In the genomic region with DNA sequence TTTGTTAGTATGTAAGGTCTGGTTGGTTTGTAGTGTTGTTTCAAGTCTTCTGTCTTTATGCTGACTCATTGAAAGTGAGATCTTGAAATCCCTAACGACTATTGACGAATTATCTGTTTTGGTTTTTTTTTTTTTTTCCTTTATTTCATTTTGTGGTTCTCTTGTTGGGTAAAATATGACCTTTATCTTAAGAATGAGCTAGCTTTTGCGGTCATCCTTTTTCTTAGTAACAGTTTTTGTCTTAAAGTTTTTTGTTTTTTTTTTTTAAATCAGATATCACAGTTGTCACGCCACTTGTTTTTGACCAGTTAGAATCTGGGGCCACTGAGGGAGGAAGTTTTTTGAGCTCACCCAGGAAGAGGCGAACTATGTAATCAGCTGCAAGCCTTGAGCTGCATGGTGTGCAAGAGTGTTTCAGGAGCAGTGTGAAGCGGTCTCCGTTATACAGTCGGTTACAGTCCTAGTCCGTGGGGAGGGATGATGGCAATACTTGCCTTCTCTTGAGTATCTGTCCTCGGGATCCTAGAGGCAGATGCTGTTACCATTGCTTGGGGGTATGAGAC, we compare ENCODE assay signal across 8 mouse cellular contexts. TPM values are rescaled to one million over a fixed set of nuclear protein-coding genes. Genes with fewer than 3 reads are reported as not detected.
DNase-seq lines count a peak whose midpoint lies in the region; ATAC-seq and TF ChIP-seq lines count a peak whose summit lies in the region.

No protein-coding gene starts in this region.

- WGBS in heart, embryonic 13.5 days = 79% methylated on average over 10 of the region's 10 CpGs
- 61% methylated on average over 10 of the region's 10 CpGs for WGBS in thymus, adult 2 months
- 47% methylated on average over 10 of the region's 10 CpGs for WGBS in liver, adult 2 months

- H3K4me2 ChIP-seq in heart, embryonic 13.5 days = peak overlapping the region; percentile 79

- no peak overlapping the region for H3K27ac ChIP-seq in heart, embryonic 13.5 days (replicated peaks)
- peak overlapping the region; percentile 34 for H3K27ac ChIP-seq in thymus, adult 2 months (ENCODE audit: control insufficient read depth, insufficient read depth, low read length)
- peak overlapping the region; percentile 34 for H3K27ac ChIP-seq in liver, adult 2 months (replicated peaks; ENCODE audit: insufficient read depth, low read depth, low read length)

- H3K36me3 ChIP-seq in heart, embryonic 13.5 days = peaks cover 14% of the 10 kb centered on the region
- H3K36me3 ChIP-seq in thymus, adult 2 months (ENCODE audit: control insufficient read depth, insufficient read depth, low read length) = peaks cover 9% of the 10 kb centered on the region
- H3K36me3 ChIP-seq in liver, adult 2 months (ENCODE audit: control insufficient read depth, insufficient read depth, low read length) = peaks cover 28% of the 10 kb centered on the region

- no peak for ATAC-seq in heart, embryonic 13.5 days (ENCODE audit: extremely low read depth, insufficient number of reproducible peaks, low FRiP score, low TSS enrichment)

- no peak overlapping the region for H3K9ac ChIP-seq in heart, embryonic 13.5 days
- peak overlapping the region; percentile 62 for H3K9ac ChIP-seq in liver, adult 2 months (ENCODE audit: low read depth, low read length)

- no peak for TF ChIP-seq POLR2A in thymus, adult 2 months (IDR thresholded peaks at IDR 0.05; ENCODE audit: control insufficient read depth, extremely low read depth, insufficient read depth, low read length, poor library complexity)
- TF ChIP-seq POLR2A in liver, adult 2 months (IDR thresholded peaks at IDR 0.05; ENCODE audit: extremely low read depth, insufficient read depth, low read length) = no peak

- DNase-seq in heart, postnatal 14 days = no peak
- DNase-seq in thymus, adult 2 months = no peak
- no peak for DNase-seq in thymus, postnatal 36 days
- peak; percentile 38 for DNase-seq in liver, adult 2 months (ENCODE audit: extremely low read depth, low read depth, low spot score)
- DNase-seq in ovary, postnatal 10 days (ENCODE audit: low spot score) = no peak
- DNase-seq in urinary bladder, postnatal 25 days (ENCODE audit: low spot score) = no peak
- no peak for DNase-seq in layer of hippocampus, postnatal 25 days (ENCODE audit: extremely low spot score in 1 of 2, low spot score in 1 of 2)

- TF ChIP-seq CTCF in thymus, adult 2 months (IDR thresholded peaks at IDR 0.05; ENCODE audit: borderline replicate concordance, control insufficient read depth, extremely low read depth, insufficient read depth, low read length, poor library complexity) = no peak
- TF ChIP-seq CTCF in liver, adult 2 months (IDR thresholded peaks at IDR 0.05; ENCODE audit: low read depth, low read length) = no peak

- H3K4me1 ChIP-seq in heart, embryonic 13.5 days = peaks cover 40% of the 10 kb centered on the region
- peaks cover 8% of the 10 kb centered on the region for H3K4me1 ChIP-seq in thymus, adult 2 months (replicated peaks; ENCODE audit: control insufficient read depth, insufficient read depth, low read length)
- H3K4me1 ChIP-seq in liver, adult 2 months (ENCODE audit: control insufficient read depth, insufficient read depth, low read length) = peaks cover 17% of the 10 kb centered on the region

- no peaks in the 10 kb centered on the region for H3K27me3 ChIP-seq in heart, embryonic 13.5 days (replicated peaks)
- H3K27me3 ChIP-seq in thymus, adult 2 months (ENCODE audit: control insufficient read depth, insufficient read depth, low read length) = no peaks in the 10 kb centered on the region
- H3K27me3 ChIP-seq in liver, adult 2 months (ENCODE audit: control insufficient read depth, insufficient read depth, low read length) = no peaks in the 10 kb centered on the region

- no peak overlapping the region for H3K4me3 ChIP-seq in heart, embryonic 13.5 days
- no peak overlapping the region; the same call in 1 of the 2 replicates for H3K4me3 ChIP-seq in thymus, adult 2 months (ENCODE audit: control insufficient read depth, insufficient read depth, low read length)
- H3K4me3 ChIP-seq in liver, adult 2 months (ENCODE audit: insufficient read depth, low read depth, low read length) = no peak overlapping the region; the same call in 1 of the 2 replicates

- H3K9me3 ChIP-seq in heart, embryonic 13.5 days = no peaks in the 10 kb centered on the region

- H3K79me2 ChIP-seq in liver, adult 2 months (ENCODE audit: control insufficient read depth, insufficient read depth, low read length) = peaks cover 36% of the 10 kb centered on the region

- intact Hi-C loops in heart, postnatal 14 days (cut with DNase I) = no loop called here

RNA-seq across cellular contexts. Expression of a gene that starts 37.9 kb away (rescaled TPM):
- 32.6 and 34.8 TPM in 2 replicates for polyA plus RNA-seq in heart, embryonic 13.5 days (2015; fragmentation: Nextera tagmentation; extraction: Ambion mirVana)
- total RNA-seq in heart, postnatal 14 days (2021) = 10 to 100 TPM; 79.4 to 90.4 TPM
- 67.8 and 68.0 TPM in 2 replicates for polyA plus RNA-seq in thymus, adult 2 months (2012; rRNA removed)
- 223 and 268 TPM in 2 replicates for total RNA-seq in liver, adult 2 months (2014; rRNA removed)
- polyA plus RNA-seq in liver, adult 2 months (2012; rRNA removed) = 87.2 and 94.7 TPM in 2 replicates
- 10 to 100 TPM; 42.4 to 52.4 TPM for total RNA-seq in layer of hippocampus, postnatal 25 days (2021)
